Mouse (Mus musculus): ENCODE data around the gene Fam69a. TPM values are rescaled to one million over a fixed set of nuclear protein-coding genes. Genes with fewer than 3 reads are reported as not detected.

Gene Fam69a
- polyA plus RNA-seq, 1 experiment, result 0.30 TPM

- Histone ChIP-seq H3K4me1 (ENCODE audit: control insufficient read depth, insufficient read depth, insufficient read length, low read length) (no peaks in the 10 kb centered on the region), H3K4me3 (ENCODE audit: low read depth, low read length) (no peak overlapping the region), H3K36me3 (ENCODE audit: control insufficient read depth, insufficient read depth, low read length) (no peaks in the 10 kb centered on the region), H3K27me3 (ENCODE audit: control insufficient read depth, insufficient read depth, low read length) (no peaks in the 10 kb centered on the region), H3K27ac (ENCODE audit: insufficient read depth, low read depth, low read length) (no peak overlapping the region)
- WGBS, result 76% methylated on average over 1 of the region's 1 CpGs
- TF ChIP-seq POLR2A (IDR thresholded peaks at IDR 0.05; ENCODE audit: low read depth, low read length) (no peak), CTCF (IDR thresholded peaks at IDR 0.05; ENCODE audit: extremely low read depth, insufficient read length, insufficient replicate concordance, low read depth, low read length) (no peak)
These were observed 64.0 kb downstream of the Fam69a start for GRCm38 (mm10) chr5:107922836-107923235.

- no peak for TF ChIP-seq POLR2A (IDR thresholded peaks at IDR 0.05; ENCODE audit: low read depth, low read length)
- no peak for TF ChIP-seq CTCF (IDR thresholded peaks at IDR 0.05; ENCODE audit: extremely low read depth, insufficient read length, insufficient replicate concordance, low read depth, low read length)
- H3K27me3 ChIP-seq (ENCODE audit: control insufficient read depth, insufficient read depth, low read length), result no peaks in the 10 kb centered on the region
- no peaks in the 10 kb centered on the region for H3K36me3 ChIP-seq (ENCODE audit: control insufficient read depth, insufficient read depth, low read length)
- no peak overlapping the region for H3K4me3 ChIP-seq (ENCODE audit: low read depth, low read length)
- WGBS, result 82% methylated on average over 2 of the region's 2 CpGs
- H3K27ac ChIP-seq (ENCODE audit: insufficient read depth, low read depth, low read length), result no peak overlapping the region
- H3K4me1 ChIP-seq (ENCODE audit: control insufficient read depth, insufficient read depth, insufficient read length, low read length), result no peaks in the 10 kb centered on the region
These were observed 65.3 kb downstream of the Fam69a start for GRCm38 (mm10) chr5:107921400-107922252.

GRCm38 (mm10) chr5:107915280-107915679 lies 71.6 kb downstream of the Fam69a start:
- no peak for TF ChIP-seq CTCF (IDR thresholded peaks at IDR 0.05; ENCODE audit: extremely low read depth, insufficient read length, insufficient replicate concordance, low read depth, low read length)
- TF ChIP-seq POLR2A (IDR thresholded peaks at IDR 0.05; ENCODE audit: low read depth, low read length), result no peak
- H3K27me3 ChIP-seq (ENCODE audit: control insufficient read depth, insufficient read depth, low read length), result no peaks in the 10 kb centered on the region
- WGBS, result 72% methylated on average over 4 of the region's 4 CpGs

GRCm38 (mm10) chr5:107911012-107911411 lies 75.9 kb downstream of the Fam69a start:
- WGBS, result 86% methylated on average over 5 of the region's 5 CpGs
- H3K27me3 ChIP-seq (ENCODE audit: control insufficient read depth, insufficient read depth, low read length), result no peaks in the 10 kb centered on the region
- TF ChIP-seq CTCF (IDR thresholded peaks at IDR 0.05; ENCODE audit: extremely low read depth, insufficient read length, insufficient replicate concordance, low read depth, low read length), result no peak
- H3K27ac ChIP-seq (ENCODE audit: insufficient read depth, low read depth, low read length), result no peak overlapping the region
- no peak overlapping the region for H3K4me3 ChIP-seq (ENCODE audit: low read depth, low read length)
- no peaks in the 10 kb centered on the region for H3K4me1 ChIP-seq (ENCODE audit: control insufficient read depth, insufficient read depth, insufficient read length, low read length)
- H3K36me3 ChIP-seq (ENCODE audit: control insufficient read depth, insufficient read depth, low read length), result peaks cover 33% of the 10 kb centered on the region

More at GRCm38 (mm10) chr5:107915280-107915679, 71.6 kb downstream of the Fam69a start:
- Histone ChIP-seq H3K27ac (ENCODE audit: insufficient read depth, low read depth, low read length) (no peak overlapping the region), H3K4me3 (ENCODE audit: low read depth, low read length) (no peak overlapping the region), H3K36me3 (ENCODE audit: control insufficient read depth, insufficient read depth, low read length) (no peaks in the 10 kb centered on the region), H3K4me1 (ENCODE audit: control insufficient read depth, insufficient read depth, insufficient read length, low read length) (no peaks in the 10 kb centered on the region)

GRCm38 (mm10) chr5:107910084-107910616 lies 76.7 kb downstream of the Fam69a start:
- H3K36me3 ChIP-seq (ENCODE audit: control insufficient read depth, insufficient read depth, low read length), result peaks cover 41% of the 10 kb centered on the region
- H3K27ac ChIP-seq (ENCODE audit: insufficient read depth, low read depth, low read length), result no peak overlapping the region
- no peaks in the 10 kb centered on the region for H3K27me3 ChIP-seq (ENCODE audit: control insufficient read depth, insufficient read depth, low read length)
- TF ChIP-seq CTCF (IDR thresholded peaks at IDR 0.05; ENCODE audit: extremely low read depth, insufficient read length, insufficient replicate concordance, low read depth, low read length), result no peak
- no peak for TF ChIP-seq POLR2A (IDR thresholded peaks at IDR 0.05; ENCODE audit: low read depth, low read length)
- no peak overlapping the region for H3K4me3 ChIP-seq (ENCODE audit: low read depth, low read length)
- H3K4me1 ChIP-seq (ENCODE audit: control insufficient read depth, insufficient read depth, insufficient read length, low read length), result no peaks in the 10 kb centered on the region
- 59% methylated on average over 5 of the region's 5 CpGs for WGBS

- Histone ChIP-seq H3K27ac (ENCODE audit: insufficient read depth, low read depth, low read length) (no peak overlapping the region), H3K4me1 (ENCODE audit: control insufficient read depth, insufficient read depth, insufficient read length, low read length) (no peaks in the 10 kb centered on the region), H3K4me3 (ENCODE audit: low read depth, low read length) (no peak overlapping the region), H3K27me3 (ENCODE audit: control insufficient read depth, insufficient read depth, low read length) (no peaks in the 10 kb centered on the region), H3K36me3 (ENCODE audit: control insufficient read depth, insufficient read depth, low read length) (peaks cover 46% of the 10 kb centered on the region)
- TF ChIP-seq CTCF (IDR thresholded peaks at IDR 0.05; ENCODE audit: extremely low read depth, insufficient read length, insufficient replicate concordance, low read depth, low read length) (no peak), POLR2A (IDR thresholded peaks at IDR 0.05; ENCODE audit: low read depth, low read length) (no peak)
- 85% methylated on average over 3 of the region's 3 CpGs for WGBS
These were observed 77.2 kb downstream of the Fam69a start for GRCm38 (mm10) chr5:107909668-107910067.

- no peaks in the 10 kb centered on the region for H3K27me3 ChIP-seq (ENCODE audit: control insufficient read depth, insufficient read depth, low read length)
- no peak overlapping the region for H3K27ac ChIP-seq (ENCODE audit: insufficient read depth, low read depth, low read length)
- WGBS, result 73% methylated on average over 2 of the region's 2 CpGs
- peaks cover 52% of the 10 kb centered on the region for H3K36me3 ChIP-seq (ENCODE audit: control insufficient read depth, insufficient read depth, low read length)
- TF ChIP-seq POLR2A (IDR thresholded peaks at IDR 0.05; ENCODE audit: low read depth, low read length) (no peak), CTCF (IDR thresholded peaks at IDR 0.05; ENCODE audit: extremely low read depth, insufficient read length, insufficient replicate concordance, low read depth, low read length) (no peak)
- no peaks in the 10 kb centered on the region for H3K4me1 ChIP-seq (ENCODE audit: control insufficient read depth, insufficient read depth, insufficient read length, low read length)
- H3K4me3 ChIP-seq (ENCODE audit: low read depth, low read length), result no peak overlapping the region
These were observed 78.3 kb downstream of the Fam69a start for GRCm38 (mm10) chr5:107908514-107909110.

Measured in small intestine, adult 2 months (tissue).